Comparison of ENCODE assay signal across 8 mouse cellular contexts in the genomic region with DNA sequence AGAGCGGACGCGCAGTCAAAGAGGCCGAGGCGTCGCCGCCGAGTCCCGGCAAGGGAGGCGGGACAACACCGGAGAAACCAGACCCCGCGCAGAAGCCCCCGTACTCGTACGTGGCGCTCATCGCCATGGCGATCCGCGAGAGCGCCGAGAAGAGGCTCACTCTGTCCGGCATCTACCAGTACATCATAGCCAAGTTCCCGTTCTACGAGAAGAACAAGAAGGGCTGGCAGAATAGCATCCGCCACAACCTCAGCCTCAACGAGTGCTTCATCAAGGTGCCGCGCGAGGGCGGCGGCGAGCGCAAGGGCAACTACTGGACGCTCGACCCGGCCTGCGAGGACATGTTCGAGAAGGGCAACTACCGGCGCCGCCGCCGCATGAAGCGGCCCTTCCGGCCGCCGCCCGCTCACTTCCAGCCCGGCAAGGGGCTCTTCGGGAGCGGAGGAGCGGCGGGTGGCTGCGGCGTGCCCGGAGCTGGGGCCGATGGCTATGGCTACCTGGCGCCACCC. TPM values are rescaled to one million over a fixed set of nuclear protein-coding genes. Genes with fewer than 3 reads are reported as not detected.
DNase-seq lines count a peak whose midpoint lies in the region; ATAC-seq and TF ChIP-seq lines count a peak whose summit lies in the region.

No protein-coding gene starts in this region.

- no peak for TF ChIP-seq POLR2A in kidney, adult 2 months (IDR thresholded peaks at IDR 0.05; ENCODE audit: low read depth, low read length)

- no peaks in the 10 kb centered on the region for H3K9me3 ChIP-seq in forebrain, embryonic 11.5 days (ENCODE audit: control insufficient read depth, low read length)
- H3K9me3 ChIP-seq in midbrain, embryonic 10.5 days (replicated peaks), result no peaks in the 10 kb centered on the region

- intact Hi-C loops in left cerebral cortex, postnatal 36 days (cut with DNase I), result loop anchor here (5.0 to 10.0 kb wide), 2 partner anchors 311 to 917 kb away; no protein-coding TSS in a partner anchor

- H3K36me3 ChIP-seq in forebrain, embryonic 11.5 days (ENCODE audit: control insufficient read depth, insufficient read depth, low read length), result no peaks in the 10 kb centered on the region
- no peaks in the 10 kb centered on the region for H3K36me3 ChIP-seq in kidney, adult 2 months (ENCODE audit: control insufficient read depth, insufficient read depth, low read length)
- H3K36me3 ChIP-seq in midbrain, embryonic 10.5 days, result no peaks in the 10 kb centered on the region

- H3K4me3 ChIP-seq in forebrain, embryonic 11.5 days (ENCODE audit: low read depth, low read length), result peak overlapping the region; percentile 42
- peak overlapping the region; percentile 16; the same call in 1 of the 2 replicates for H3K4me3 ChIP-seq in kidney, adult 2 months (ENCODE audit: insufficient read depth, low read depth, low read length)
- peak overlapping the region; percentile 64 for H3K4me3 ChIP-seq in midbrain, embryonic 10.5 days

- DNase-seq in right cerebral cortex, postnatal 25 days, result peak; percentile 37
- DNase-seq in right cerebral cortex, postnatal 10 days (ENCODE audit: low spot score in 2 of 2), result no peak
- peak; percentile 76 for DNase-seq in forebrain, embryonic 11.5 days (ENCODE audit: low spot score)
- DNase-seq in kidney, adult 2 months, result peak; percentile 60
- peak; percentile 79 for DNase-seq in midbrain, embryonic 10.5 days (ENCODE audit: low spot score)
- DNase-seq in B cell, adult 2 months, result no peak
- no peak for DNase-seq in left cerebral cortex, postnatal 36 days (ENCODE audit: low spot score in 2 of 2)
- DNase-seq in thymus, postnatal 36 days, result no peak

- H3K4me2 ChIP-seq in forebrain, embryonic 11.5 days (ENCODE audit: low read depth, low read length, severe bottlenecking), result peak overlapping the region; percentile 81

- TF ChIP-seq CTCF in kidney, adult 2 months (conservative IDR thresholded peaks at IDR 0.05; ENCODE audit: insufficient read depth, insufficient read length, low read depth, low read length), result 0 out of 2 replicates have a peak, but pooled peaks have one; percentile 22

- H3K9ac ChIP-seq in forebrain, embryonic 11.5 days (ENCODE audit: low read length), result peak overlapping the region; percentile 53

- peak; percentile 13; the same call in 1 of the 2 replicates for ATAC-seq in forebrain, embryonic 11.5 days (replicated peaks; ENCODE audit: low FRiP score)

- under 1% methylated on average over 55 of the region's 60 CpGs for WGBS in forebrain, embryonic 11.5 days
- 2% methylated on average over 60 of the region's 60 CpGs for WGBS in kidney, adult 2 months
- WGBS in midbrain, embryonic 10.5 days, result under 1% methylated on average over 60 of the region's 60 CpGs

- peak overlapping the region; percentile 46; the same call in 1 of the 2 replicates for H3K27ac ChIP-seq in forebrain, embryonic 11.5 days (ENCODE audit: low read depth, low read length)
- no peak overlapping the region for H3K27ac ChIP-seq in kidney, adult 2 months (ENCODE audit: insufficient read depth, low read depth, low read length)
- peak overlapping the region; percentile 79 for H3K27ac ChIP-seq in midbrain, embryonic 10.5 days (replicated peaks)

- H3K27me3 ChIP-seq in forebrain, embryonic 11.5 days (ENCODE audit: control insufficient read depth, insufficient read depth, low read length), result peaks cover 94% of the 10 kb centered on the region
- peaks cover 24% of the 10 kb centered on the region for H3K27me3 ChIP-seq in kidney, adult 2 months (replicated peaks; ENCODE audit: control insufficient read depth, insufficient read depth, low read length)
- H3K27me3 ChIP-seq in midbrain, embryonic 10.5 days (ENCODE audit: low read depth, poor library complexity, severe bottlenecking), result peaks cover 100% of the 10 kb centered on the region

- peaks cover 19% of the 10 kb centered on the region for H3K4me1 ChIP-seq in forebrain, embryonic 11.5 days (replicated peaks; ENCODE audit: control insufficient read depth, insufficient read depth, low read length)
- no peaks in the 10 kb centered on the region for H3K4me1 ChIP-seq in kidney, adult 2 months (ENCODE audit: control insufficient read depth, insufficient read depth, low read length)
- peaks cover 41% of the 10 kb centered on the region for H3K4me1 ChIP-seq in midbrain, embryonic 10.5 days

RNA-seq across cellular contexts. Expression of gene Foxl2, which starts 0.7 kb away (rescaled TPM):
- polyA plus RNA-seq in forebrain, embryonic 11.5 days (2014; fragmentation: Nextera tagmentation; extraction: Ambion mirVana), result 1.7 and 3.1 TPM in 2 replicates
- not detected in 2 replicates for polyA plus RNA-seq in kidney, adult 2 months (2012; rRNA removed)
- 3.5 and 4.1 TPM in 2 replicates for polyA plus RNA-seq in midbrain, embryonic 10.5 days (2016; fragmentation: Nextera tagmentation; extraction: Ambion mirVana)
- total RNA-seq in left cerebral cortex, postnatal 36 days (2021), result under 1 TPM; 0.91 to 0.99 TPM

RNA-seq across cellular contexts. Expression of gene Faim, which starts 30.4 kb away (rescaled TPM):
- polyA plus RNA-seq in forebrain, embryonic 11.5 days (2014; fragmentation: Nextera tagmentation; extraction: Ambion mirVana), result 74.7 and 78.4 TPM in 2 replicates
- polyA plus RNA-seq in kidney, adult 2 months (2012; rRNA removed), result 3.5 and 4.5 TPM in 2 replicates
- polyA plus RNA-seq in midbrain, embryonic 10.5 days (2016; fragmentation: Nextera tagmentation; extraction: Ambion mirVana), result 73.5 and 81.5 TPM in 2 replicates
- 10 to 100 TPM; 32.3 to 34.1 TPM for total RNA-seq in left cerebral cortex, postnatal 36 days (2021)

RNA-seq across cellular contexts. Expression of gene 7420426K07Rik, which starts 52.9 kb away (rescaled TPM):
- not detected in 2 replicates for polyA plus RNA-seq in forebrain, embryonic 11.5 days (2014; fragmentation: Nextera tagmentation; extraction: Ambion mirVana)
- polyA plus RNA-seq in kidney, adult 2 months (2012; rRNA removed), result not detected in 2 replicates
- not detected in 2 replicates for polyA plus RNA-seq in midbrain, embryonic 10.5 days (2016; fragmentation: Nextera tagmentation; extraction: Ambion mirVana)
- not detected for total RNA-seq in left cerebral cortex, postnatal 36 days (2021)

Comparison
In these comparisons a context has a peak if more than half of its experiments do, and no peak if none do; other contexts are left out.
1. DNase-seq: peak in right cerebral cortex, postnatal 25 days (single experiment), forebrain, embryonic 11.5 days (single experiment), kidney, adult 2 months (single experiment) and midbrain, embryonic 10.5 days (single experiment); none in right cerebral cortex, postnatal 10 days (0 of 2), B cell, adult 2 months (0 of 2), left cerebral cortex, postnatal 36 days (0 of 2) and thymus, postnatal 36 days (0 of 2).
2. RNA of gene Faim, which starts 30.4 kb away (polyA plus RNA-seq): 73.5 to 81.5 TPM in midbrain, embryonic 10.5 days and 74.7 to 78.4 TPM in forebrain, embryonic 11.5 days; 3.5 to 4.5 TPM in kidney, adult 2 months; every median in the first group is over 10 times any median in the second.
3. Peak in every context shown above with its lines, with median percentiles within 50 percentile points of each other: H3K4me3 ChIP-seq.